Mouse (Mus musculus) neural tube, embryonic 14.5 days (tissue): ENCODE results near the gene Ntsr1. TPM values are rescaled to one million over a fixed set of nuclear protein-coding genes. Genes with fewer than 3 reads are reported as not detected.

Experiments used
- ATAC-seq: fragments of 200-750 bp; cut with Nextera tagmentation; 2 replicates; pipeline ENCODE4 v1.8.0; 2017; ENCODE audit warnings: low read depth, mild to moderate bottlenecking, moderate TSS enrichment, moderate library complexity
- H3K27ac ChIP-seq: fragments of 300-500 bp; sonication (generic); 2 replicates; pipeline ENCODE4 v1.5.1; 2014; ENCODE audit warnings: low read depth, mild to moderate bottlenecking, control low read depth, low read length, moderate library complexity, mixed read lengths
- H3K27me3 ChIP-seq: fragments of 300-500 bp; sonication (generic); 2 replicates; pipeline ENCODE4 v1.6.1; 2014; ENCODE audit warnings: low read length; ENCODE audit not compliant: control insufficient read depth, insufficient read depth
- H3K36me3 ChIP-seq: fragments of 300-500 bp; sonication (generic); 2 replicates; pipeline ENCODE4 v1.6.1; 2014; ENCODE audit warnings: low read length, mixed read lengths; ENCODE audit not compliant: control insufficient read depth, insufficient read depth
- H3K4me1 ChIP-seq: fragments of 300-500 bp; sonication (generic); 2 replicates; pipeline ENCODE4 v1.6.1; 2014; ENCODE audit warnings: low read length; ENCODE audit not compliant: control insufficient read depth, insufficient read depth
- H3K4me2 ChIP-seq: fragments of 300-500 bp; sonication (generic); 2 replicates; pipeline ENCODE4 v1.6.1; 2014; ENCODE audit warnings: mild to moderate bottlenecking, low read depth, low read length, control low read depth
- H3K4me3 ChIP-seq: fragments of 300-500 bp; sonication (generic); 2 replicates; pipeline ENCODE4 v1.5.1; 2014; ENCODE audit warnings: low read depth, low read length, control low read depth, mixed read lengths
- H3K9ac ChIP-seq: fragments of 300-500 bp; sonication (generic); replicated peaks from 2 replicates; pipeline ENCODE4 v1.6.1; 2014; ENCODE audit warnings: low read depth, mild to moderate bottlenecking, control low read depth, low read length, mixed read lengths
- H3K9me3 ChIP-seq: fragments of 300-500 bp; sonication (generic); 2 replicates; pipeline ENCODE4 v1.6.1; 2016; ENCODE audit warnings: low read length; ENCODE audit not compliant: control insufficient read depth
- WGBS: fragments of 180-500 bp; shearing (Covaris S2); extraction: QIAGEN DNeasy Blood & Tissue Kit; methylation state at CpG from one replicate; pipeline ENCODE4 v1.1.7; 2014; 5-methylcytosine and 5-hydroxymethylcytosine counted together
- polyA plus RNA-seq: library from polyadenylated mRNA; unstranded; fragments of >200 nt; fragmentation: Nextera tagmentation; extraction: Ambion mirVana; gene quantifications from 2 replicates; pipeline ENCODE4 v1.2.1, GENCODE M21; 2014

Gene Ntsr1
- polyA plus RNA-seq, 1 experiment from 2014 or later = 2.3 TPM

GRCm38 (mm10) chr2:180563841-180564240 lies 64.1 kb downstream of the Ntsr1 start:
- Histone ChIP-seq H3K4me2 (no peak overlapping the region), H3K4me1 (peaks cover 8% of the 10 kb centered on the region; the same call in 1 of the 2 replicates), H3K27ac (no peak overlapping the region), H3K9ac (no peak overlapping the region), H3K4me3 (no peak overlapping the region), H3K36me3 (no peaks in the 10 kb centered on the region), H3K9me3 (no peaks in the 10 kb centered on the region), H3K27me3 (no peaks in the 10 kb centered on the region)
- 23% methylated on average over 5 of the region's 5 CpGs for WGBS
- ATAC-seq = no peak

GRCm38 (mm10) chr2:180566240-180566913 lies 66.6 kb downstream of the Ntsr1 start:
- Histone ChIP-seq H3K27ac (no peak overlapping the region), H3K4me3 (no peak overlapping the region), H3K4me2 (no peak overlapping the region), H3K9ac (no peak overlapping the region), H3K27me3 (no peaks in the 10 kb centered on the region), H3K36me3 (no peaks in the 10 kb centered on the region), H3K9me3 (no peaks in the 10 kb centered on the region), H3K4me1 (peaks cover 10% of the 10 kb centered on the region; the same call in 1 of the 2 replicates)
- 38% methylated on average over 13 of the region's 13 CpGs for WGBS
- ATAC-seq = no peak

- no peak overlapping the region for H3K9ac ChIP-seq
- 47% methylated on average over 3 of the region's 3 CpGs for WGBS
- H3K4me1 ChIP-seq = 0 out of 2 replicates have a peak, but pooled peaks cover 2% of the 10 kb centered on the region
- no peak for ATAC-seq
- H3K9me3 ChIP-seq = no peaks in the 10 kb centered on the region
- no peak overlapping the region for H3K27ac ChIP-seq
- H3K4me3 ChIP-seq = no peak overlapping the region
- H3K4me2 ChIP-seq = no peak overlapping the region
- no peaks in the 10 kb centered on the region for H3K27me3 ChIP-seq
- no peaks in the 10 kb centered on the region for H3K36me3 ChIP-seq
Observed at GRCm38 (mm10) chr2:180569028-180569643, 69.4 kb downstream of the Ntsr1 start.

GRCm38 (mm10) chr2:180576482-180576881 lies 76.7 kb downstream of the Ntsr1 start:
- Histone ChIP-seq H3K4me3 (no peak overlapping the region), H3K27ac (no peak overlapping the region), H3K9ac (no peak overlapping the region), H3K27me3 (no peaks in the 10 kb centered on the region), H3K4me1 (no peaks in the 10 kb centered on the region), H3K9me3 (no peaks in the 10 kb centered on the region), H3K4me2 (no peak overlapping the region), H3K36me3 (no peaks in the 10 kb centered on the region)
- no peak for ATAC-seq
- 46% methylated on average over 4 of the region's 4 CpGs for WGBS

- Histone ChIP-seq H3K9me3 (no peaks in the 10 kb centered on the region), H3K36me3 (no peaks in the 10 kb centered on the region), H3K27me3 (no peaks in the 10 kb centered on the region), H3K4me2 (no peak overlapping the region), H3K9ac (no peak overlapping the region), H3K4me1 (peaks cover 6% of the 10 kb centered on the region), H3K4me3 (no peak overlapping the region), H3K27ac (no peak overlapping the region)
- peak; percentile 41; the same call in 1 of the 2 replicates for ATAC-seq
- 2% methylated on average over 3 of the region's 3 CpGs for WGBS
Observed at GRCm38 (mm10) chr2:180578686-180579085, 78.9 kb downstream of the Ntsr1 start.

GRCm38 (mm10) chr2:180581002-180581401 lies 81.2 kb downstream of the Ntsr1 start, which contains the start of gene Mrgbp:
Gene Mrgbp (plus strand): TSS chr2:180581304.
- no peak for ATAC-seq
- H3K9me3 ChIP-seq = no peaks in the 10 kb centered on the region
- H3K27me3 ChIP-seq = no peaks in the 10 kb centered on the region
- H3K36me3 ChIP-seq = peaks cover 10% of the 10 kb centered on the region
- no peak within 1 kb of the TSS for H3K9ac ChIP-seq
- 70% methylated on average over 3 of the region's 3 CpGs for whole genome bisulfite sequencing
- H3K4me2 ChIP-seq = no peak within 1 kb of the TSS
- peaks cover 11% of the 10 kb centered on the region for H3K4me1 ChIP-seq
- H3K4me3 ChIP-seq = no peak within 1 kb of the TSS
- H3K27ac ChIP-seq = no peak within 1 kb of the TSS

GRCm38 (mm10) chr2:180582481-180583153 lies 82.8 kb downstream of the Ntsr1 start:
- no peaks in the 10 kb centered on the region for H3K9me3 ChIP-seq
- peak overlapping the region; percentile 90 for H3K4me3 ChIP-seq
- peak; percentile 63 for ATAC-seq
- H3K27me3 ChIP-seq = no peaks in the 10 kb centered on the region
- H3K4me2 ChIP-seq = peak overlapping the region; percentile 91
- H3K36me3 ChIP-seq = peaks cover 13% of the 10 kb centered on the region
- peaks cover 11% of the 10 kb centered on the region for H3K4me1 ChIP-seq
- H3K27ac ChIP-seq = peak overlapping the region; percentile 71; the same call in 1 of the 2 replicates
- WGBS = under 1% methylated on average over 54 of the region's 57 CpGs
- peak overlapping the region; percentile 97 for H3K9ac ChIP-seq

GRCm38 (mm10) chr2:180583154-180583507 lies 83.4 kb downstream of the Ntsr1 start:
- H3K27me3 ChIP-seq = no peaks in the 10 kb centered on the region

GRCm38 (mm10) chr2:180588736-180589122 lies 89.0 kb downstream of the Ntsr1 start:
- H3K27me3 ChIP-seq = no peaks in the 10 kb centered on the region
- peak overlapping the region; percentile 76 for H3K4me2 ChIP-seq
- peaks cover 13% of the 10 kb centered on the region for H3K4me1 ChIP-seq
- peak overlapping the region; percentile 95 for H3K27ac ChIP-seq
- peak; percentile 13 for ATAC-seq
- H3K9ac ChIP-seq = peak overlapping the region; percentile 91
- H3K4me3 ChIP-seq = peak overlapping the region; percentile 86
- WGBS = 50% methylated on average over 6 of the region's 6 CpGs
- no peaks in the 10 kb centered on the region for H3K9me3 ChIP-seq
- H3K36me3 ChIP-seq = peaks cover 28% of the 10 kb centered on the region

More at GRCm38 (mm10) chr2:180583154-180583507, 83.4 kb downstream of the Ntsr1 start:
- Histone ChIP-seq H3K4me3 (peak overlapping the region; percentile 90), H3K9me3 (no peaks in the 10 kb centered on the region), H3K4me2 (peak overlapping the region; percentile 91), H3K36me3 (peaks cover 13% of the 10 kb centered on the region), H3K4me1 (peaks cover 11% of the 10 kb centered on the region), H3K9ac (peak overlapping the region; percentile 97), H3K27ac (no peak overlapping the region; the same call in 1 of the 2 replicates)
- WGBS = 39% methylated on average over 6 of the region's 7 CpGs
- no peak; the same call in 1 of the 2 replicates for ATAC-seq
